Mouse (Mus musculus): ENCODE measurements at regions not wholly inside any gene's neighbourhood (a gene's known extent, or its start where the extent isn't known, plus 50 kb on each side); places are given as distances from the start of the nearest gene placed in this dataset.

DNA sequence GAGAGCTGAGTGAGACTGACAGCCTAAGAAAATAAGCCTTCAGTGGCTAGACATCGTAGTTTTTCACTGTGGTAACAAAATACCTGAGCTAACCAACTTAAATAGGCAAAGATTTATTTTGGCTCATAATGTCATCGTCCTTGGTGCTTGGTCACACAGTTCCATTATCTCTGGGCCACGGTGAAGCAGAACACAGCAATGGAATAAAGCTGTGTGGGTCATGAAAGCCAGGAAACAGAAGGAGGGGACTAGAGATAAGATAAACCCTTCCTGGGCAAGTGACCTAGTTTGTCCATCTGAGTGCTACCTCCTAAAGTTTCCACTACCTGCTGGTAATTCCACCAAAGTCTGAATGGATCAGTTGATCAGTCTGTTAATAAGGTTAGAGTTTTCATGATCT, 134.8 kb upstream of the Gm5129 start:
- no peak for DNase-seq (ENCODE audit: low spot score in 2 of 2)

DNA sequence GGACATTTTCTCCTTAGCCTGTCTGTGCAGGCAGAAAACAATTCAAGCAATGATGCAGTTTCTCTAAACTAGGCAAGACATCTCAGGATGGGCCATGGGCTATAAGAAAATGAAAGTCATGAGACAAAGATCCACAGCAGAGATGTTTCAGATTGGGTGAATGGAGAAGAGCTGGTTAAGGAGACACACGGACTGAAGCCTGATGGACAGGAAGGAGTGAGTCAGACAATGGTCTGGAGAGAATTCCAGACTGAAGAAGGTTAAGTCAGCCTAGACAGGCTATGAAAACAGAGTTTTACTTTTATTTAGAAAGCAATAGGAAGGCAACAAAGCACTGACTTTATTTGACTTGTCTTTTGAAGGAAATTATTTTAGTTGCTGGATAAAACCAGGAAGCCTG, 137.5 kb upstream of the Il6 start:
- no peak for DNase-seq (ENCODE audit: low spot score in 2 of 2)

DNA sequence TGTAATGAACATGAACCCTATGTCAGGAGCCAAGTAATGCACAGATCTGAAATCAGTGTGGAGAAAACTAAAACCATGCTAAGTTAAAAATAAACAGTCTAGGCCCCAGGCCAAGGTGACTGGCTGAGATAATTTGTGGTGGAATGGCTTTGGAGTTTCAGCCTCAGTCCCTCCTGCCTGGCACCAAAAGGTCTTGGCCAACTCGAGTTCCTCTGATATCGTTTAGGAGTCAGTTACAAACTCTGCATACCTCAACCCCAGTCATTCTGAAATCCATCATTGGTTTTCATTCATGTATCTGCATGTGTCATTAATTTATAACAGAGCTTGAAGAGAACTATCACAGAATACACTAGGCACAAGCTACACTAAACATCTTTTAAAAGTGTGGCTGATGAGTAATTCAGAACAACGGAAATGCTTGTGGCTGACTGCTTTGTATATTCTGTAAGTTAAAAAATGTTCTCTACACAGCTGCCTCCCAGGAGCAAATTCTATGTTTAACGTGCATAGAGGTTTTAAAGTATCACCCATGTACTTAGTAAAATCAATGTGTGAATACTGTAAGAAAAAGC, 125.6 kb upstream of the Il6 start:
- no peak for DNase-seq (ENCODE audit: low spot score in 2 of 2)

DNA sequence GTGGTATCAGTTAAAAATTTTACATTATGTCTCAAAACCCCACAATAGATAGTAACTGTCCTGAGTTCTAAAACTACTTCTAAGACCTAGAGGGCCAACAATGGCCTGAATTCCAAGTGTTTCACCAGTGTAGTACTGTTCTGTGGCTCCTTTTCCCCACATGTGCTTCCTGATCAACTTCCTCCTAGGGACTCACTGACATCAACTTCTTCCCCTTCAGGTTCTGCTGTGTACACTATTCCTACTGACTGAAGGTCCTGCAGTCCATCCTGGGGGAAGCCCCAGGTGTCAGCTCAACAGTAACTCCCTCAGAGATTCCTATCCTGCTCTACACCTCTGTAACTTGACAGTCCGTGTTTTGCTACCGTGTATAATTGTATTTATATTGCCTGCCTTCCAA, 120.6 kb upstream of the Il6 start:
- DNase-seq (ENCODE audit: low spot score in 2 of 2): no peak

DNA sequence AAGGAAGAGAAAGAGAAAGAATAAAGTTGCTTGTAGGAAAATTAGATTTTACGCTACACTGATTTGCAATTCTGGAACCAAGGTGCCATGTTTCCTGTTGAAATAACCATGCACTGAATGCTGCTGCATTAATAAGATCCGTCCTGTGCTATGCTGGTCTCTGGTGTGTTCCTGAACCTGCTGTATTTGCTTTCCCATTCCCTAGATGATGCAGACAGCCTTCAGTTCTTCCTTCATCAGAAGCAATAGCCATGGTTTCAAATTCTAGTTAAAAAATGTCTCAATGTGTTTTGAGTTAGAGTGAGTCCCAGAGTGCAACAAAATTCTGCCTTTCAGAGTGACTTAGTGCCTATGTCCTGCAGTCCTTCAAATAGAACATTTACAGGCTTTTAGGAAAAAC, 120.1 kb upstream of the Il6 start:
- DNase-seq (ENCODE audit: low spot score in 2 of 2): no peak

DNA sequence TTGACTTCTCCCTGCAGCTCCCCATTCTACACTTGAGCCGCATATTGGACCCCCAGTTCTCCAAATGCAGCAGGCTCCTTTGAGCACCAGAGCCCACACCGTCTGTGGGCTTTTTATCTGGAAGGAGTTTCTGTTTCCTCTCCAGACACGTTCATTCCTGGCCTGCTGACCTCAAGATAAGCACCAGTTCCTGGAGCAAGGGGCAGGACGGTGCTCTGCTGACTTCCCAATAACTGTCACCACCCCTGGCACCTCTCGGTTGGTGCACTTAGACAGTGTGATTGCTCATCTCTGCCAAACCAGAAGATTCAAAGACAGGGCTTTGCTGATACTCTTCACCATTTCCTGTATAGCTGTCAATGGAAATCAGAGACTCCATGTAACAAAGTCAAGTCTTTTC, 119.1 kb upstream of the Il6 start:
- no peak for DNase-seq (ENCODE audit: low spot score in 2 of 2)

DNA sequence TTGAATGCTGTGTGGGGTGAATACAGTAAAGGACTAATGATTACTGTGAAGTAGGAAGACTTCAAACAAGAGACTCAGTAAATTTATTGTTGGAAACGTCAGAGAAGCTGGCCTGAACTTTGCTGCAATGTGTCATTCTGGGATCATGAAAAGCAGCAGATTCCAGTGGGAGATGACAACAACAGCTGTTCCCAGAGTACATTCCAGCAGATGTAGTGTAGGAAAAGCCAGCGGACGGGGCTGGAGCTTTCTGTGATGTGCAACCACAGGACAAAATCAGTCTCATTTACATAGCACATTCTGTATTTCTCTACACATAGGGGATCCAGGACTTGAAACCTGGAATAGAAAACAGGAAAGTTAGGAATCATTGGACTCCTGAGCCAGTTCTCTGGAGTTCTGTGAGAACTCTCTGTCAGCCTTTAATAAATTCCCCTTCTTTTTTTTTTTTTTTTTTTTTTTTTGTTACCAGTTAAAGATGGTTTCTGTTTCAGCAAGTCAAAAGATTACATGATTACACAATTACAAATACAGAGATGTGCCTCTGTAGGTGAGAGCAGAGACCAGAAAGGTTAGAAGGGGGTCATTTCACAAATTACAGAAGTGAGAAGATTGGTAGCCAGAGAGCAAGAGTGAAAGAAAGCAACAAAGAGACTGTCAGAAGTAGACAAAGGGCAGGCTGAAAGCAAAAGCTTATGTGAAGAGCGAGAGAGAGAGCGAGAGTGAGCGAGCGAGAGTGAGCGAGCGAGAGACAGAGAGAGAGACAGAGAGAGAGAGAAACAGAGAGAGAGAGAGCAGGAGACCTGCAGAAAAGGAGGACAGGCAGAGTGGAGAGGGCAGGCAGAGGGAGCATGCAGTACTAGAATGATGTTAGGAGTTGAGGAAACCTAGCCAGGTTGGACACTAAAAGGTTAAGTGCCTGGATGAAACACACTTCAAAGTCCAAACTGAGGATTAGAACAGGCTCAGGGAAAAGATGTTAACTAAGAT, 118.0 kb upstream of the Il6 start:
- DNase-seq (ENCODE audit: low spot score in 2 of 2): peak; percentile 17 to 40

DNA sequence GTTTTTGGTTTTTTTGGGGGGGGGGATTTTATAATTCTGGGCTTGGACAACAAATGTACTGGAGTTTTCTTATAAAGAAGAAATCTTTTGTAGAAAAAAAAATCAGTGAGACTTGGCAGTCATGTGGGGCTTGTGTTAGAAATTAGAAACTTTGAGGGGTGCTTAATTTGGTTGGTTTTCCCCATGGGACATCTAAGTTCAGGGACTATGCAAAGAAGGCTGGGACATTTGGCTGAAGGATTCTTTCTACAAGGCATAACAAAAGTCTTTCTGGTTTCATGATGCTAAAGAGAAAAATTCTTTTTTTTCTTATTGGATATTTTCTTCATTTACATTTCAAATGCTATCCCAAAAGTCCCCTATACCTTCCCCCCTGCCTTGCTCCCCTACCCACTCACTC, 115.3 kb upstream of the Il6 start:
- DNase-seq (ENCODE audit: low spot score in 2 of 2): no peak

DNA sequence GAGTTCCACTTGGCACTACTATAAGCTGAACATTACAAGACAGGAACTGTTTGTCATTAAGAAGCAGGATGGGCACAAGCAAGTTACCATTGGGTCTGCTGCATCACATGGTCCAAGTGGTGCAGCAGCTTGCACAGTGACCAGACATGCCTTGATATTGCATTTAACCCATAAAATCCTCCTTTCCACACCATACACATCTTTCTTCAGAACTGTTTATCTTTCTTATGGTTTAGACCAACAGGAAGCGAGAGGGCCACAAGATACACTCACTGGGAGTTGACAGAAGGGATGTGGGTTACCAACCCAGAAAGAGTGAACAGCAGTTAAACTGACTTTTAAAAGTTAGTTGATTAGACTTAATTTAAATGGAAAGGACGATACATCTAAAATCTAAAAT, 111.2 kb upstream of the Il6 start:
- no peak for DNase-seq (ENCODE audit: low spot score in 2 of 2)

DNA sequence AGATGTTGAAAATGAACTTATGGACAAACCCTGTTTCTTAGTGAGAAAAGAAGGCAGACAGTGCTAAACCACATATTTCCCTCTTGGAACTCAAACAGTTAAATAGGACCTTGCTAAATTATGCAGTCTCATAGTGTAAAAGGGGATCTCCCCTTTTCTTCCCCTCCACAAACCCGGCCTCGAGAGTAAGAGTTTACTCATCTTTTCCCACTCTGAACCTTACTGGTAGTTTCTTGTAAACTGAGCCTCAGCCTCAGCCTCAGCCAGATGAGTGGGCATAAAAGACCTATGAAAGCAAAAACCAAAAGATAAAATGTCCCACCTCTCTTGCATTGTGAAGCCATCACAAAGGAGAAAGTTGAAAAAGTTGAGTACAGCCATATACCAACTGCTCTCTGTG, 92.6 kb upstream of the Il6 start:
- no peak for DNase-seq (ENCODE audit: low spot score in 2 of 2)

DNA sequence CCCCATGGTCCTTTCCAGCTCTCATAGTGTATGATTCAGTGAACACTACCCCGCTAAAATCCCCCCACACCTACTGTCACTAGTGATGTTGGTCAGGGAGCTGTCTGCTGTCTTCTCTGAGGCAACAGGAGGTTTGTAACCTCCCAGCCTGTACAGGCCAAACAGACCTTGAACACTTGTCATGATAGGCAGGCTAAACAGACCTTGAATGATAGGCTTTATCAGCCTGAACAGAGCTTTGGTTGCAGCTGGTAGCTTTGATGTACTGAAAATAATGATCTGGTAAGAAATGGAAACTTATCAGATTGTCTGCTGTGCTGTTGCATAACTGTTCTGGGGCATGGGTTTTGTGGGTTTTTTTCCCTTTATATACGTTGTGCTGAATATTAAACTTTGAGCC, 87.4 kb upstream of the Il6 start:
- DNase-seq (ENCODE audit: low spot score in 2 of 2): no peak

DNA sequence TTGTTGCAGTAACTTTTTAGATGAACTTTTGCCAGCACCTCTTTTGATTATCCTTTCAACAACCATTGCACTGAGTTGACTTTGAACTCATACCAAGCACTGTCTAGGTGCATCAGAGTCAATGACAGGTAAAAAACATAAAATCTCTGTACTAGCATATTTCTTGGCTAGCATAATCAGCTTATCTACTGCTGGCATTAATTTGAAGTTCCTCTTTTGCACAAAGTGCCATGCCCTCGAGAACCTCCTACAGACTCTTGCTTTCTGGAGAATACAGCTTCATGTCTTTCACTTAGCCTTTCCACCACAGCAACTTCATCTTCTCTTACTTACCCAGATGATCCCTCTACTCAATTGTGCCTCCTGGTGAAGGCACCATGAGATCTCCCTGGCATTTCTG, 85.3 kb upstream of the Il6 start:
- no peak for DNase-seq (ENCODE audit: low spot score in 2 of 2)

DNA sequence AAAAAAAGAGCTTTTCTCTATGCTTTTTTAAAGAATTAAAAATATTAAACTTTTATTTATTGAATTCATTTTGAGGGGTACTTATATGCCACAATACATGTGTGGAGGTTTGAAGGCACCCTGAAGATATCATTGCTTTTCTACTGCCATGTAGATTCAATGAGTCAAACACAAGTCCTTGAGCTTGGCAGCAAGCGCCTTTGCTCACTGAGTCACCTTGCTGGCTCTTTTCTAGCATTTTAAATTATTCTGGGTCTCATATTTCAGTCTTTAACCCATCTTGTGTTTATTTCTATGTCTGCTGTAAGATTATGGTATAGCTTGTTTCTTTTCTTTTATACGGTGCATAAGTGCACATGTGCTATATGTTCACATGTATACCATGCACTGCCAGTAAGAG, 83.5 kb upstream of the Il6 start:
- DNase-seq (ENCODE audit: low spot score in 2 of 2): no peak

DNA sequence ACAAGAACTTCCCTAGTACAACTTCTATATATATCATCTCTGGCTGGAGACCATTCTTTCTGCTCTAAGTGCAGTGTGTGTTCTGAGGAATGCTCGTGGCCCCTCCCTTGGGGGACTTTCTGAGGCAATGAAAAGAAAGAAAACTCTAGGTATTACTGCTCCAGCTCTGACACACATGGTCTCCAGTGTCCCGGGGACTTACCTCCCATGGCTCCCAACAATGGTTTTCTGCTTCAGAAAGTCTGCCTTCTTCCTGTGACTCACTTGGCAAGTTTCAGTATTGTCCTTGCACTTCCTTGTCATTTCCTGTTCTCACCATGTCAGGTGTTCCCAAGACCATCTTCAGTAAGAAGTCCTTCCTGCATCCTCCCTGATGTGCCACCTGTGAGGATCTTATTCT, 65.7 kb upstream of the Il6 start:
- no peak for DNase-seq (ENCODE audit: low spot score in 2 of 2)

DNA sequence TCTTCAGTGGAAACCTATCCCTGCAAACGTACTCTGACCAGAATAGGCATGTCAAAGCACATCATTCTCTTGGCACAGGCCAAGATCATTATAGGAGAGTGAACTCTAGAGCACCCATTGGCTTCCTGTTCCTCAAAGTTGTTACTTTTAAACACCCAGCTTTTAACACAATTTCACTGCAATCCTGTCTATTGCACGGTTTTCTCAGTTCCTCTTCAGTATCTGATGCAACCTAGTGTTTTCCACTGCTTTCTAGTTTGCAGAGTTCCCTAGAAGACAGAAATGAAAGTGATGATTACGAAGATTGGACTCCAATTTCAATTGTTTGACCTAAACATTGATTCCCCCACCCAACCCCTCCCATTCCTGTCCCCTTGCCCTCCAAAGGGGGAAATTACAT, 64.8 kb upstream of the Il6 start:
- DNase-seq (ENCODE audit: low spot score in 2 of 2): no peak

DNA sequence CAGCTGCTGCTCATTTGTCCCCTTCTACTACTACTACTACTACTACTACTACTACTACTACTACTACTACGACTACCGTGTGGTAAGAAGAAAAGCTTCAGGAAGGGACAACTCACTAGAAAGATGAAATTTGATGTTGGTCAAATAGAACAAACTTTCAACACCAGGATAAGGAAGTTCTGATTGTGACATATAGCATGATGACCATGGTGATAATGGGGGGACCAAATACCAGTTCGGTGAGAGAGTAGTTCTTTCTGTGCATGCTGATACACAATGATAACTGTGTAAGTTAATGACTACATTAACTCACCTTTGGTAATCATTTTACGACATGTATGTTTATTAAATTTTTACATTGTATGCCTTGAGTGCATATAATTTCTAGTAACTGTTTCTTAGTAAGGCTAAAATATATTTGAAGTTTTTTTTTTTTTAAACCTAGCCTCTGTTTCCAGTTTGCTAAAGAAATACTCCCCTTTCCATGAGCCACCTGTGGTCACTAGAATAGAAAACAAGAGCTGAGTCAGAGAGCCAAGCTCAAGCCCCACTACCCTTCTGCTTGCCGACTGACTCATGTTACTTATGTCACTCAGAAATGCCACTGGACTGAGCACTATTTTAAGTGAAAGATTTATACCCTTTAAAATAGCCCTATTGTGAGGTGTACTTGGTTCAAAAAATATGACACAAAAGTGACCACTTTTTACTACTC, 62.3 kb upstream of the Il6 start:
- no peak for DNase-seq (ENCODE audit: low spot score in 2 of 2)

DNA sequence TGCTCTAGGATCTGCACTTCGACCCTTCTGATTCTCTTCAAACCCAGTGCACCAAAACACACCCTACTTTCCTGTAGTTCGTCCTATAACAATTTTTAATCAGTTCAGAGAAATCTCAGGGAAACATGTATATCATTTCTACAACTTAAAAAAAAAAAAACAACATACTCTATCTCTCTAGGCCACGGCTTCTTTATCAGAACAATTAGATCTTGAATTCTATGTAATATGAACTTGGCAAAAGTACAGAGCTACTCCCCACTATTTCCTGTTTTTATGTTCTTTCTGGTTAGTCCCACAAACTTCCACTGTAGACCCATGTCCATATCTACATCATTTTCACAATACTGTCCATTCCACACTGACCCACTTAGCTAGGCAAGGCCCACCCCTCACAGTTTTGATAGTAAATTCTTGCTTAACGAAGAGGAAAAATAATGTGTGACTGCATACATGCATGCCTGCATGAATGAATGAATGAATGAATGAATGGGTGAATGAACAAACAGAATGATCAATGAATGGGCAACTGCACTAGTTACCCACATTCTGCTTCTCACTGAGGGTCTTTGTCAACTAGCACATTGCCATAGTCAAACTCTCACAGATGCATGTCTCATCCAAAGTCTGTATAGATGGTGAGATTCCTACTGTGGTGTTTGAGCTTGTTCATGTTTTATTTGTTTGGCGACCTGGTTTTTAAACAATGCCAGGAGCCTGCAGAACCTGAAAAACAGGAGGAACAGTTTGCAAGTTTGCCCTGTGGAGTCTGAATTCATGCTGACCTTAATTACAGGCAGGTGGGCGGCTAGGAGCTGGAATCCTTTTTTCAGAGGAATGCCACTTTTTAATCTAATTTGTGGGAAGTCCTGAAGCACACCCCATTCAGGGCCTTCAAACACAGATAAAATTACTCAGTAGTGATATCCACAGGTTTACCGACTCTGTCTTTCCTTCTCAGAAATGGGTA, 61.2 kb upstream of the Il6 start:
- DNase-seq (ENCODE audit: low spot score in 2 of 2): no peak
